Mouse (Mus musculus): ENCODE data around the gene Grid2. TPM values are rescaled to one million over a fixed set of nuclear protein-coding genes. Genes with fewer than 3 reads are reported as not detected.

Grid2 gene
- total and polyA plus RNA-seq, 3 experiments = not detected

DNA sequence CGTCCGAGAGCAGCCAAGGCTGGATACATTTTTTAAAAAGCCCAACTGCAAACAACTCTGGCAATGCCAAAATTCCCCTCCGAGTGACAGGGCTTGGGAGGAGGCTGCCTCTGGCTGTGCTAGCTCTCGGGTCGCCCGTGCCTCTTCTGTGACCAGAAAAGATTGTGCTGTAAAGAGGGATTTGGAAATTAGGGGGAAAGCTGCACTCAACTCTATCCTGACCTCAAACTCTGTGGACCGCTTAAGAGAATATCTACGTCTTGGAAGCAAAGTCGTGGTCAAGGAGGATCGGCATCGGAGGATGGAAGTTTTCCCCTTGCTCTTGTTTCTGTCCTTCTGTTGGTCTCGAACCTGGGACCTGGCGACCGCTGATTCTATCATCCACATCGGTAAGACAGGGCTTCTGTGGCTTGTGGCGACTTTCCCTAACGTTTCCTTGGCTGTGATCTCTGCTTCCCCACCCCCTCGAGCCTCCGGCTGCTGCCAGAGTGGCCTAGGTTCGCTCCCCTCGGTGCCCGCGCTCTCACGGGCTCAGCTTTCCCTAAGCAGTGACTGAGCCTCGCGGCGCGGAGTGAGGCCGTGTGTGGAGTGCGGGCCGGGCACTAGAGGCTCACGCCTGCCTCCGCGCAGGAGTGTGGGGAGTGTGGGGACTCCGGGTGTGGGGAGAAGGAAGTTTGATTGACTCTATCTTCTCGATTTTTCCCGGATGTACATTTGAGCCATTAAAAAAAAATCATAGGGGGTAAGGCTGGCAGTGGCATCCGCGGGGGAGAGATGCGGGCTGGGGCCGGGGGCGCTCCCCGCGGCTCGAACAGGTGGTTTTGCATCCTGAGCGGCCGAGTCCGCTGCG, 1.1 kb downstream of the Grid2 start:
- H3K9ac ChIP-seq (ENCODE audit: control insufficient read depth, low read depth, low read length, poor library complexity, severe bottlenecking) = no peak overlapping the region

DNA sequence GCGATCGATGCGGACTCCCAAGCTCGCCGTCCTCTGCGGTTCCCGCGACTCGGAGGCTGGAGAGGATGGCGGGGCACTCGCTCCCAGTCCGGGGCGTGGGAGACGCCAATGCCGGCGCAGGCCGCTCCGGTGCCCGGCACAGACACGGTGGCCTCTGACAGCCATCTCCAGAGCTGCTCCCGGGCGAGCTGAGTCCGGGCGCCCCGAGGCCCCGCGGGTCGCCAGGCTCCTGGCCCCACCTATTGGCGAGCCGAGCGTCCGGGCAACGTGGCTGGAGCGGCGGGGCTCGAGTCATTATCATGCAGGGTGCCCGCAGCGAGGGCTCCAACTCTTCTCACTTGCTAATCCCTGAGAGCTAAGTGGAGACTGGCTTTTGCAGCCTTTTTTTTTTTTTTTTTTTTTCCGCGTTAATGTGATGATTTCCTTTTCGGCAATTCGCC, 1.8 kb downstream of the Grid2 start:
- Histone ChIP-seq H3K27ac (ENCODE audit: control insufficient read depth, low read depth, low read length) (no peak overlapping the region), H3K9ac (ENCODE audit: control insufficient read depth, low read depth, low read length, poor library complexity, severe bottlenecking) (no peak overlapping the region), H3K9me3 (replicated peaks; ENCODE audit: insufficient read depth, low read length) (no peaks in the 10 kb centered on the region), H3K36me3 (ENCODE audit: control insufficient read depth in 1 of 2, insufficient read depth in 2 of 2, low read length in 2 of 2) (no peaks in the 10 kb centered on the region), H3K4me3 (ENCODE audit: control insufficient read depth in 1 of 2, insufficient read depth in 1 of 2, low read depth in 2 of 2, low read length in 2 of 2) (no peak overlapping the region), H3K27me3 (ENCODE audit: control insufficient read depth in 1 of 2, insufficient read depth in 2 of 2, low read length in 2 of 2) (no peaks in the 10 kb centered on the region), H3K79me2 (ENCODE audit: control insufficient read depth, insufficient read depth, low read length, poor library complexity) (no peaks in the 10 kb centered on the region), H3K4me1 (ENCODE audit: control insufficient read depth in 1 of 2, insufficient read depth in 2 of 2, low read length in 2 of 2) (no peaks in the 10 kb centered on the region)
- DNase-seq (ENCODE audit: low read depth, low spot score) = no peak
- TF ChIP-seq MYB (IDR thresholded peaks at IDR 0.05; ENCODE audit: low read depth, low read length) = no peak
- TF ChIP-seq MEF2A (IDR thresholded peaks at IDR 0.05; ENCODE audit: extremely low read depth, insufficient replicate concordance, low read depth, low read length, poor library complexity, severe bottlenecking) = no peak
- TF ChIP-seq NRF1 (IDR thresholded peaks at IDR 0.05; ENCODE audit: insufficient read depth, low read depth, low read length, poor library complexity, severe bottlenecking) = no peak

More for the DNA sequence above, 1.1 kb downstream of the Grid2 start:
- Histone ChIP-seq H3K4me3 (ENCODE audit: control insufficient read depth in 1 of 2, insufficient read depth in 1 of 2, low read depth in 2 of 2, low read length in 2 of 2) (no peak overlapping the region), H3K4me1 (ENCODE audit: control insufficient read depth in 1 of 2, insufficient read depth in 2 of 2, low read length in 2 of 2) (no peaks in the 10 kb centered on the region), H3K36me3 (ENCODE audit: control insufficient read depth in 1 of 2, insufficient read depth in 2 of 2, low read length in 2 of 2) (no peaks in the 10 kb centered on the region), H3K9me3 (replicated peaks; ENCODE audit: insufficient read depth, low read length) (no peaks in the 10 kb centered on the region), H3K27ac (ENCODE audit: control insufficient read depth, low read depth, low read length) (no peak overlapping the region), H3K27me3 (ENCODE audit: control insufficient read depth in 1 of 2, insufficient read depth in 2 of 2, low read length in 2 of 2) (no peaks in the 10 kb centered on the region), H3K79me2 (ENCODE audit: control insufficient read depth, insufficient read depth, low read length, poor library complexity) (no peaks in the 10 kb centered on the region)
- DNase-seq (ENCODE audit: low read depth, low spot score) = no peak
- no peak for TF ChIP-seq POLR2AphosphoS5 (IDR thresholded peaks at IDR 0.05; ENCODE audit: borderline replicate concordance, low read depth, low read length)

DNA sequence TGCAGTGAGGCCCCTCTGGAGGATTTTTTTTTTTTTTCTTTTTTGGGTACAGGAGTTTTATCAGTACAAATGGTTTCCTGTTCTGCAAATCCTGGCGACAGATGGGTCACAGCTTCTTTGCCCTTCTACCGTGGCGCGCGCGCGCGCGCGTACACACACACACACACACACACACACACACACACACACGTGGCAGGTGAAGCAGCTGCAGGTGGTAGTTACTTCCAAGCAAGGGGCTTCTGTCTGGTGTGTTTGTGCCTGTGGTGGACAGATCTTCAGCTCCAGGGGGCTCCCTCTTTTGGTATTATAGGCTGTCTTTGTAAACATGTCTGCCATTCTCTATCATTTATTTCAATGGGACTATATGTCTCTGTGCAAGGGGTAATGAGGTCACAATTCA, 2.2 kb downstream of the Grid2 start:
- Histone ChIP-seq H3K27me3 (ENCODE audit: control insufficient read depth in 1 of 2, insufficient read depth in 2 of 2, low read length in 2 of 2) (no peaks in the 10 kb centered on the region), H3K79me2 (ENCODE audit: control insufficient read depth, insufficient read depth, low read length, poor library complexity) (no peaks in the 10 kb centered on the region), H3K4me1 (ENCODE audit: control insufficient read depth in 1 of 2, insufficient read depth in 2 of 2, low read length in 2 of 2) (no peaks in the 10 kb centered on the region), H3K36me3 (ENCODE audit: control insufficient read depth in 1 of 2, insufficient read depth in 2 of 2, low read length in 2 of 2) (no peaks in the 10 kb centered on the region), H3K9me3 (replicated peaks; ENCODE audit: insufficient read depth, low read length) (no peaks in the 10 kb centered on the region), H3K9ac (ENCODE audit: control insufficient read depth, low read depth, low read length, poor library complexity, severe bottlenecking) (no peak overlapping the region), H3K27ac (ENCODE audit: control insufficient read depth, low read depth, low read length) (no peak overlapping the region), H3K4me3 (ENCODE audit: control insufficient read depth in 1 of 2, insufficient read depth in 1 of 2, low read depth in 2 of 2, low read length in 2 of 2) (no peak overlapping the region)
- DNase-seq (ENCODE audit: low read depth, low spot score) = no peak
- TF ChIP-seq ZMIZ1 (IDR thresholded peaks at IDR 0.05; ENCODE audit: low read depth, low read length) = no peak
- TF ChIP-seq ZNF384 (IDR thresholded peaks at IDR 0.05; ENCODE audit: low read depth, low read length) = no peak
- TF ChIP-seq MYB (IDR thresholded peaks at IDR 0.05; ENCODE audit: low read depth, low read length) = no peak
- TF ChIP-seq NRF1 (IDR thresholded peaks at IDR 0.05; ENCODE audit: insufficient read depth, low read depth, low read length, poor library complexity, severe bottlenecking) = no peak
- TF ChIP-seq MYC (IDR thresholded peaks at IDR 0.05; ENCODE audit: low read depth, low read length) = no peak
- TF ChIP-seq TCF12 (IDR thresholded peaks at IDR 0.05; ENCODE audit: low read depth, low read length) = no peak
- TF ChIP-seq RAD21 (IDR thresholded peaks at IDR 0.05; ENCODE audit: low read depth, low read length) = no peak
- no peak for TF ChIP-seq EP300 (IDR thresholded peaks at IDR 0.05; ENCODE audit: low read depth in 1 of 2, low read length in 2 of 2)
- TF ChIP-seq MEF2A (IDR thresholded peaks at IDR 0.05; ENCODE audit: extremely low read depth, insufficient replicate concordance, low read depth, low read length, poor library complexity, severe bottlenecking) = no peak

Measured in MEL (cell line).